Mouse (Mus musculus): ENCODE results near the gene Aif1l. TPM values are rescaled to one million over a fixed set of nuclear protein-coding genes. Genes with fewer than 3 reads are reported as not detected.

Aif1l gene
- 0.38 and 0.46 TPM in 2 replicates for polyA plus RNA-seq (2012; ENCODE audit: low replicate concordance)

DNA sequence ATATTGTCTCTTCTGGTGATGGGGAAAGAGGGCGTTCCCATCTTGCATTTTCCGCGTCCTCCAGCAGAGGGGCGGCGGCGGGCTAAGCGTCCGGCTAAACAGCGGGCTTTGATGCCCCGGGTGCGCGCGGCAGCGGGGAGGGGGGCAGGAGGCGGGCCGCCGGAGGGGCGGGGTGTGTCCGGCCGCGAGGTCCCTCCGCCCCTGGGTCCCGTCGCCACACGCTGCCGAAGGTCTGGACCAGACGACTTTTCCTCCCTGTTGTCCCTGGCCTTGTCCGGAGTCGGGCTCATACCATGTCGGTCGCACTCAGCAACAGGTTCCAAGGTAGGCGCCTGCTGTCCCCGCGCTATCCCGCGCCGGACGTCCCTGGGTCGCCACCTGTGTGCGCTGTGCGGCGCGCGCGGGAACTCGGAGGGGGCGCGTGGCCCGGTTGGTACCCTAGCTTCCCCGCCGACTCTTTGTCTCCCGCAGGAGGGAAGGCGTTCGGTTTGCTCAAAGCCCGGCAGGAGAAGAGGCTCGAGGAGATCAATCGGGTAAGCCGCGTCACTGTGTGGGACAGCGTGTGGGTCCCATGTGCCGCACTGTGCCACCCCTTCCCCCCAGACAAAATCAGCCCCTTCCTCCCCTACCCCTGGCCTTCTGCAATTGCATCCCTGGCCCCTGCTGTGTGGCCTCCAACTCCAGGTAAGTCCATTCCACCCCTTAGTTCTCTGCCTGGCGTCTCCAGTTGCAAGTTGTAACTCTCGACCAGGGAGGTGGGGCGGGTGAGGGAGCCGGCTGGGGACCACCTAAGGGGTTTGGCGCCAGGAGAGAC, at the start of gene Aif1l:
Aif1l (plus strand) TSS at position 82 of the 814 bp plus-strand sequence.

DNA sequence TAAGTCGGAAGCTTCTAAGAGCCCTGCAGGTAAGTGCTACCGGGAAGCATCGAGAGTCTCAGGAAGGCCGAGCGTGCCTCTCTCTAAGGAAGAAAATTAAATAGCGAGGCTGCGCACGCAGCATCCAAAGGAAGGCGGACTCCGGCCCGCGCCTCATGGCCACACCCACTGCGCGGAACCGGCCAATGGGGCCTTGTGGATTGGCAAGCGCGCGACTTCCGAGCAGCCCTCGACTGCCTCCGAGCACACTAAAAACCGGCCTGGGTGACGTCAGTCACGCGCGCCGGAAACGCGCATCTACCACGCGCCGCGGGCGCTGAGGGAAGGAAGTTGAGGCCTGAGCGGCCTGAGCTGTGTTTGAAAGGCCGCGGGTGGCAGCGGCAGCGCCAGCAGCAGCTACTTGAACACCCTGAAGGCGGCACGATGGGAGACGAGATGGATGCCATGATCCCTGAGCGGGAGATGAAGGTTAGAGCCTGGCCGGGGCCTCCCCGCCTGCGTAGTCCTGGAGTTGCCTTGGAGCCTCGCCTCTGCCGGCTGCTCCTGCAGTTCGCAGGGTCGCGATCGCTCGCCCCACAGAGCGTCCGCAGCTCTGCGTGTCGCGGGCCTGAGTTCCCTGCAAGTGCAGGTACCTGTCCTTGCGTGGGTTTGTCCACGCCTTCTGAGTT, 24.3 kb downstream of the Aif1l start, which contains the start of gene Nup214:
Nup214 (plus strand) TSS at position 296 of the 668 bp plus-strand sequence.

Other genes with a start within 250 kb of the Aif1l start
- gene Qrfp, start 139.6 kb upstream of the Aif1l start, polyA plus RNA-seq (2012; ENCODE audit: low replicate concordance): 2.5 and 3.6 TPM in 2 replicates
- 0.18 and 0.20 TPM in 2 replicates for gene Fibcd1, start 104.1 kb upstream of the Aif1l start, polyA plus RNA-seq (2012; ENCODE audit: low replicate concordance)
- gene Lamc3, start 62.8 kb upstream of the Aif1l start, polyA plus RNA-seq (2012; ENCODE audit: low replicate concordance): 0.06 TPM in 1 of 2 replicates, not detected in the other
- gene Nup214, start 24.3 kb downstream of the Aif1l start, polyA plus RNA-seq (2012; ENCODE audit: low replicate concordance): 8.7 and 24.1 TPM in 2 replicates
- gene Fam78a, start 134.7 kb downstream of the Aif1l start, polyA plus RNA-seq (2012; ENCODE audit: low replicate concordance): 81.4 and 84.9 TPM in 2 replicates
- 0.53 and 0.60 TPM in 2 replicates for gene Plpp7, start 145.4 kb downstream of the Aif1l start, polyA plus RNA-seq (2012; ENCODE audit: low replicate concordance)
- 86.7 and 138 TPM in 2 replicates for gene Prrc2b, start 200.9 kb downstream of the Aif1l start, polyA plus RNA-seq (2012; ENCODE audit: low replicate concordance)